Mouse (Mus musculus): ENCODE data around the gene Nfu1.
"Not testable (repeated sequence)": the region's sequence is repeated elsewhere in the genome, so short reads cannot be mapped to it uniquely, and the experiment has no call there.

Gene Nfu1

DNA sequence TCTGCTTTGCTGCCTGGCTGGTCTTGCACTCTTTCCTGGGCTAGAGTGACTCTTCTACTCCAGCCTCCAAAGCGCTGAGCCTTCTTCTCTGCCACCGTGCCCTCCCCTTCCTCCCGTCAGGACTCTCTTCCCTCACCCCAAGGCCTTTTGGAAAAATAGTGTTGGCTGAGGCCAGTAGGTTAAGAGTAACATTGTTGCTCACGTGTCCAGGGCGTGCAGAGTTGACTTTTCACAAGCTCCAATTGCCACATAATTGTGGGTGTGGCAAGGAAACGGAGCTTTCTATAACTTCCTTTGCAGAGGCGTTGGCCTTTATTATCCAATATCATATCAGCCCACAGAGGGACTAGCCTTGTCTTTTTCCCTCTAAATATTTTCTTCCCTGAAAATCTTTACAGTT is 17.9 kb downstream of the Nfu1 start:
- DNase-seq: no peak

DNA sequence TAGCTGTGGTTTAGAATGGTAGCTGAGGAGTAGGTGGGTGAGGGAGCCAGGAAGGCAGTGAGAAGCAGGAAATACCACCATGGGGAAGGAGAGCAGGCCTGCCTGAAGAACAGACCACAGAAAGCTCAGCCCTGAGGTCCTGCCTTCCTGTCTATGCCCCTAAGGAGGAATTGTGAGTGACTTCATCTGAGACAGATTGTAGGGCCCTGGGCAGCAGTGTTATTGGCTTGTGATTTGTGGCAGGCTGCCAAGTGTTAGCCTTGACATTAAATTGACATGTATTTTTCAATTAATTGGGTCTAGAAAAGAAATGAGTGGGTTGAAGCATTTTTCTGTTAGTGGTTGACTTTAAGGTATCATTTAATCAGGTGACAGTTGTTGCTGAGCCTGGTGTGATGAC is 19.8 kb downstream of the Nfu1 start:
- no peak for DNase-seq

DNA sequence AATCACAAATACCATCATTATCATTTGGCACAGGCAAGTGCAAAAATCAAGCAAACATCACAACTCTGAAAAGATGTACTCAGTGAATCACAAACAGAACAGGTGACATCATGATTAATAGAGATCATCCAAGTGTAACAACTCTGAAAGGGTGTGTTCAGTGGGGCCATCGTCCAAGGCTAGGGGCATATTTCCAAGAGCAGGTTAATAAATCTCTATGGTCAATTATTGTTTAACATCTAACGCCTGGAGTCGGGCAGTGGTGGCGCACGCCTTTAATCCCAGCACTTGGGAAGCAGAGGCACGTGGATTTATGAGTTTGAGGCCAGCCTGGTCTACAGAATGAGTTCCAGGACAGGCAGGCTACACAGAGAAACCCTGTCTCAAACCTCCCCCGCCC is 22.3 kb downstream of the Nfu1 start:
- not testable (repeated sequence) for DNase-seq

DNA sequence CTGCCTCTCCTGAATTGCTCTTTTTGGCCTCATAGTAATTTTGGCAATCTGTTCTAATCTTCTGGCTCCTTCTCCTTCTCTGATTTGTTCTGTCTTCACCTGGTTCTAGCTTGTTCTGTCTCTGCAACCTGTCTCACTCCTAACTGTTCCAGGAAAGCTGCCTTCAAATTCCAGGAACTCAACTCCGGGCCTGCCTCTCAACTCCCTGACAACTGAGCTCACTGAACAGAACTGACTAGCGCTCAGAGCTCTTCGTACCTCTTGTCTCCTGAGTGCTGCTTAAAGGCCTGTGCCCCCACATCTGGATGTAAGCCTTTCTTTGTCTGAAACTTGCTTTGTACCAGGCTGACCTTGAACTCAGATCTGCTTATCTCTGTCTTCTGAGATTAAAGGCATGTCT is 23.4 kb downstream of the Nfu1 start:
- no peak for DNase-seq

DNA sequence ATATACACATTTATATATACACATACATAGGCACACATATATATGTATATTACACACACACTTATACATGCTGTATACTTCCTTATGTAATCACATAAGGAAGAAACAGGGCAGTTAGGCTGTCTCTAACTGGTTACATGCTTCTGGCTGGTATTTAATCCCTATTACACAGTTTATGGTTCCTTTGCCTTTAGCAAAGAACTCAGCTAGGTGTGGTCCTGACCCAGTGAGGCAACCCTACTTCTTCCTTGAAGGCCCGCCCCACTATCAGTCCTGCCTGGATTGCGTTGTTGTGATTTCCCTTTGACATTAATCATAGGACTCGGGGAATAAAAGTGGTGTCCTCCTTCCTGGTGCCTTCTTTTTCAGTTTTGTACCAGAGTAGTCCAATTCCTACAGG is 25.4 kb downstream of the Nfu1 start:
- DNase-seq: no peak

DNA sequence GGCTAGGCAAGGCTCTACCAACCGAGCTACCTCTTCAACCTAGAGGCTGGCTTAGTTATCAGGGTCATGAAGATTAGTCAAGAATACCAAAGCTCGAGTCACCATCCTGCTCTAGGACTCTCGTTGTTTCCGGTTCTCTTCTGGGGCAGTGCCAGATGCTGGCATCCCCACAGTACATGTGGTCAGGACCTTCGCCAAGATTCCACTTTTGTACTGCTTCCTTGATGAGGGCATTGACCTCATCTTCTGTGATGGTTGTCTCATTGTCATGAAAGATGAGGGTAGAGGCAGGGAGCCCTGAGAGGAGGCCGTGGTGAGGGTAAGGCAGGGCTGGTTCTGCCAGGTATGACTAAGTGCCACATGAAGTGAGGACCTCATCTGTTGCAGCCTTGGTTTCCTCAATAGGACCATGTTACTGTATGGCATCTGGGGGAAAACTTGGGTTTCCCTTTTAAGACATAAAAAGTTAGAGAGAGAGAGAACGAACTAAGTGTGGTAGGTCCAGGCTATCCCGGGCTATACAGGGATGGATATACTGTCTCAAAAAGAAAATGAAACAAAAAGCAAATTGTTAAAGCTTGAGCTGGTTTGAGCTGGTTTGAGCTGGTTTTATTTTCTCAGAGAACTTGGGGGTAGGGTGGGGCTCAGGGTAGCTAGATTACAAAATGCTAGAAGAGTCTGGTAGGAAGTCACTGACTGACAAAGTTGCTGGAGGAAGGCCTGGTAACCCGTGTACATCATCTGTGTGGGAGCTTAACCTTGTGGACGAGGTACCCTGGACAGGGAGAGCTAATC is 29.0 kb downstream of the Nfu1 start:
- DNase-seq: no peak

DNA sequence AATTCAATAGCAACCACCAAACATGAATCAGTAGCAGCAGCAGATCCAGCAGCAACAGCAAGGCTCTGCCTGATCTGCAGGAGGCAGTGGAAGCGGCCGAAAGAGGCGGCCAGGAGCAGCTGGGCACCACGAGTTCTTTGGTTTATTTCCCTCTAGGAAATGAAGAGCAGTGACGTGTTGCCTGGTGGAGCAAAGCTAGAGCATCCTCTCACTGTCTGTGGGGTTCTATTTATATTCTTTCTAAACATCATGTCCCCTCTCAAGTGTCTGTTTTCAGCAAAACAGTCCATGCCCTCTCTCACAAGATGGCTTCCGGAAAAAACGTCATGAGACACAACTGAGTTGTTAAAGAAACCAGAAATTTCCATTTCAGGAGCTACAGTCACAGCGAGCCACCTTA is 30.1 kb downstream of the Nfu1 start:
- no peak for DNase-seq

DNA sequence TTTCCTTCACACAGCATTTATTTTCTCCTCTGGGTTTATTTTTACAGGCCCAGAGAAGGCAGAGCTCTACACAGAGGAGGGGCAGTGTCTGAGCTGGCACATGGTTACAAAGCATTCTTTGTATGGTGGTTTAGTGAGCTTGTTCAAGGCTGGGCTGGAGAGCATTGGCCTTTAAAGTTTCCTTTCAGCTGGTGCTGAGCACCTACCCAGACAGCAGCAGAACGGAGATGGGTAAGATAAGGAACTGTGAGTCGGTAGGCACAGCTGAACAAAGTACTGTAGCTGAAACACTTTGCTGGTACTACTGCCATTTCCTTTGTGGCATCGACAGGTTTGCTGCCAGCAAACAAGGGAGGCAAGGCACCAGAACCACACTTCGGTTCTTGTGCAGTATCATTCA is 31.9 kb downstream of the Nfu1 start:
- peak; percentile 15 to 16 for DNase-seq

DNA sequence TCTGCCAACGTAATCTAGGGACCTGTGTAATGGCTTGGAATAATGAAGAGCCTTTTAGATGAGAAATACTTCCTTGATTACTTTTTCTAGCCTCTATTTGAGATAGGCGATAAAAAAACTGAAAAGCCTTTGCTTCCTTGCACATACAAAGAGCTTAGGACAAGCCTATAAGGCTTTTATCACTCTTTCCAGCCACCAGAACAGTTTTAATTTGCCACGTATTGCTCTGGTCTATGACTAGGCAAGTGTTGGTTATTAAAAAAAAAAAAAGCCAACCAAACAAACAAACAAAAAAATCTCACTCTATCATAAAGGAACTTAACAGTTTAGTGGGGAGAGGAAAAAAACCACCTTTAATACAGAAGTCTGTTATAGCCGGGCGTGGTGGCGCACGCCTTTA is 32.4 kb downstream of the Nfu1 start:
- DNase-seq: no peak

DNA sequence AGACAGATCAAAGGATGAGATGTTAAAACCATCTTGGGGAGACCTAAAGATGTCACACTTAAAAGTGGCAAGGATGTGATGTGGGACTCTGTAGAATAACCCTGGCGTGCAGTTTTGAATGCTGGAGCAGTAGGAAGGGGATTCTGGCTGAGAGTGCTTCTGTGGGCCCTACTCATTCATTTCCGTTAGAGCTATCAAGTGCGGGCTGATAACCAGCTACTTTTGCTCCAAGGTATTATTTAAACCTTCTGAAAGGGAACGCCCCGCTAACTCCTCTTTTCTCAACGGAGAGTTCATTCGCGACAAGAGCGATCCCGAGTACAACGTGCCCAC is 32.9 kb downstream of the Nfu1 start:
- no peak for DNase-seq

DNA sequence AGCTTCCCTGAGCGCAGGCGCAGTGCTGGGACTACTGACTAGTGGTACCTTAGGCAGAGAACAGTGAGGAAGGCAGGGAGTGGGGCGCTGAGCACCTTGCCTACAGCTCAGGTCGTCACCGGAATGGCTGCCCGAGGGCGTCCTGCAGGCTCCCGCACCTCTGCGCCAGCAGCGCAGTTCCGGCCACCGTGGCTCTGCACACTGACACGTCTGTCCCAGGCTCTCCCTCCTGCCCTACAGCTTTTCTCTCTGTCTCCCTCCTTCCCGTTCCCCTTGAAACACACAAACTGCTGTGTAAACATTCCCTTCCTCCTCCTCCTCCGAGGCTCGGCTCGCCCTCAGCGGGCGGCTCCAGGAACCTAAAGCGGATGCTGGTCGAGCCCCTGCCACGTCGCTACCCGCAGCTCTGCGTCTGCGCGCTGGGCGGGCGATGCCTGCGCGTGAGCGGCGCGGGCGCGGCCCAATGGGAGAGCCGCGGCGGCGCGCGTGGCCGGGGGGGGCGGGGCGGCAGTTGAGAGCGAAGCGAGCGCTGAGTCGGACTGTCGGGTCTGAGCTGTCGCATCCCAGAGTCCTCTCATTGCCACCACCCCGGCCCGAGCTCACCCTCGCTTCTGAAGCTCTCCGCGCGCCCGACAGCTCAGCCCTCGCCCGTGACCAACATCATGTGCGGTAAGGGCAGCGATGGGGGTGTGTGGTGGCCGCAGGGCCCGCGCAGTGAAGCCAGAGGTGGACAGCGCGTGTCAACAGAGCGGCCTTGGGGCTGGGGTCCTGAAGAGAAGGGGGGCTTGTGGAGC is 33.5 kb downstream of the Nfu1 start, which contains the start of gene Gfpt1:
Gene Gfpt1, plus strand, starts transcription at position 510 of the 794 bp plus-strand sequence.
- peak; percentile 93 for DNase-seq

DNA sequence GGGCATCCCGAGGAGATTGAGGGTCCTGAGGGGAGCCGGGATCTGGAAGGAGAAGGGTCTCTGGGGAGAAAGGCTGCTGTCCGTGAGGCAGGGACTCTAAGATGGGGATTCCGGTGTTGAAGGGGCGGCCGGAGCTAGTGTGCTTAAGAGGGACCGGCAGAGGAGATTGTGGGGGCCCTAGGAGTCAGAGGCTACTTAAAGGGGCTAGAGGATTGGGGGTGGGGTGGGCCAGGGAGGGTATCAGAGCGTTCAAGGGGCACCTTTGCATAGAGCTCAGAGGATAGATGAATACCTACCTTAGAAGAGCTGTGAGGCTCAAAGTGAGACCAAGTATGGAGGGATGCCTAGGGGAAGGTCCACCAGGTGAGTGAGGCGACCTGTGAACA is 34.1 kb downstream of the Nfu1 start:
- no peak for DNase-seq

DNA sequence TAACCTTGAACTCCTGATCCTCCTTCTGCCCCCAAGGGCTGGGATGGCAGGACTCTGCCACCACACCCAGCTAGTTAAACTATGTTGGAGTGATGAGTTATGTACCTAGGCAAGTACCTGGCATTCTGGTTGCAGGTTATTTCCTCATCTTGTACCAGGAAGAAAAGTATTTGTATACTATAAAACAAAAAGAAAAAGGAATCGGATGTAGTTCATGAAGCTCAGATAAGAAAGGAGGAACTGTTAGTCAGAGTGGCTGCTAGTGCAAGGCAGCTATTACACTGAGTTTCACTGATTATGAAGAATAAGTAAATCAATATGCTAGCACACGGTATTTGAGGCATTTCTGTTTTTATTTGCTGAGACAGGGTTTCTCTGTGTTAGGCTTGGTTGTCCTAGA is 35.9 kb downstream of the Nfu1 start:
- no peak for DNase-seq

DNA sequence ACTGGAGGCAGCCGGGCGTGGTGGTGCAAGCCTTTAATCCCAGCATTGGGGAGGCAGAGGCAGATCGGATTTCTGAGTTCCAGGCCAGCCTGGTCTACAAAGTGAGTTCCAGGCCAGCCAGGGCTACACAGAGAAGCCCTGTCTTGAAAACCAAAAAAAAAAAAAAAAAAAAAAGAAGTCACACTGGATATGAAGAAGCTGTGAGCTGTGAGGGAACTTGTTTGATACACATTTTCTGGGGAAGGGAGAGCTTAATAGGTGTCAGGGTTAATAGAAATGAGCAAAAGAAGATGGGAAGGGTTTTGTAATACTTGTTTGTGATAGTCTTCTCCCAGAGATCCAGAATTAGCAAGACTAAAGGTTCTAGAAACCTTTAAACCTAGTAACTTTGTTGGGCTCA is 36.5 kb downstream of the Nfu1 start:
- no peak for DNase-seq

DNA sequence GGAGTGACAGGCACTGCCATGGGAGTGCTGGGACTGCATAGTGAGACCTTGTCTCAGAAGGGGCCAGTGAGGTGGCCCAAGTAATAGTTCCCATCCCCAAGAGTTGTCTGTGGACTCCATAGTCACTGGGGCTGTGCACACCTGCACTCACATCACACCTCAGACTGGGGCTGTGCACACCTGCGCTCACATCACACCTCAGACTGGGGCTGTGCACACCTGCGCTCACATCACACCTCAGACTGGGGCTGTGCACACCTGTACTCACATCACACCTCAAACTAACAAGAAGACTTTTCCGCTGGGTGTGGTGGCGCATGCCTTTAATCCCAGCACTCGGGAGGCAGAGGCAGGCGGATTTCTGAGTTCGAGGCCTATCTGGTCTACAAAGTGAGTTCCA is 39.7 kb downstream of the Nfu1 start:
- DNase-seq: not testable (repeated sequence)

DNA sequence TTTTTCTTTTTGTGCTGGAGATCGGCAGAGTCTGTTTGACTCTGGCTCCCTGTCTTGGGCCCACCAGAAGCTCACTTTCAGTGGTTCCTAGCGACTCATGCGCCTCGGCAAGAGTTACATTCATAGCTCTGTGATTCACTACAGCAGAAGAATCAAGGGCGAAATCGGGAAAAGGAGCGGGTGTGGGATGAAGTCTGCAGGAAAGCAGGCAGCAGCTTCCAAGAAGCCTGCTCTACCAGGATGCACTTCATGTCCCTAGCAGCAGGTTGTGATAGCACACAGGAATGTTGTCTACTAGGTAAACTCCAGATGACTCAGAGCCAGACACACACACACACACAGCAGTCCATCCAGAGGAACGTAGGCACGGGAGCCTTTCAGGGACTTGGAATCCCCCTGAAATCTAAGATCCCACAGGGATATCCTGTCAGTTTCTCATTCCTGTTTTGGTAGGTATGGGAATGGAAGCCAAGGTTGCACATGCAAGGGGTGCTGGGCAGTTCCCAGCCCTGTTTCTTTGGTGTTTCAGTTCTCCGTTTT is 42.9 kb downstream of the Nfu1 start:
- DNase-seq: no peak

DNA sequence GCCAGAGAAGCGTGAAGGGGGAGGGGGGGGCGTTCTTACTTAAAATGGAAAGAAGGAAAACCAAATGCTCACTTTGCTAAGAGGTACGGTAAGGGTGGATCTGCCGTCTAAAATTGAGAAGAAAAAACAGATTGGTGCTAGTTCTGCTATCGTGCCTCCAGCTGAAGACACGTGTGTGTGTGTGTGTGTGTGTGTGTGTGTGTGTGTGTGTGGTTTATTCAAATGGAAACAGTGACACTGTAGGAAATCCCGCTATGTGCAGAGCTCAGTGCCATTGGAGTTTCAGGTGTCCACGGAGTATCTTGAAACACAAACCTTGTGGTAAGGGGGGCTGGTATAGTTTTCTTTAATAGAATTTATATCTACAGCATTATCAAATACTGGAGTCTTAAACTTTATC is 45.2 kb downstream of the Nfu1 start:
- no peak for DNase-seq

DNA sequence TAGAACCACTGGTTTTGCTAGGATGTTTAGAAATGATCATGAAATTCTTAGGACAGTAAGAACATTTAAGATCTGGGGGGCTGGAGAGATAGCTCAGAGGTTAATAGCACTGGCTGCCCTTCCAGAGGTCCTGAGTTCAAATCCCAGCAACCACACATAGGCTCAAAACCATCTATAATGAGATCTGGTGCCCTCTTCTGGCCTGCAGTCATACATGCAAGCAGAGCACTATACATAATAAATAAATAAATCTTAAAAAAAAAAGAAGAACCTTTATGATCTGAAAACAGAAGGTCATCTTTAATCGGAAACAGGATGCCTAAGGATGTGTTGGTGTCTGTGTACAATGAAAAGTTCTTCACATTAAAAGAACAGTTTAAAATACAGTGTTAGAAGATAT is 50.7 kb downstream of the Nfu1 start:
- no peak for DNase-seq

DNA sequence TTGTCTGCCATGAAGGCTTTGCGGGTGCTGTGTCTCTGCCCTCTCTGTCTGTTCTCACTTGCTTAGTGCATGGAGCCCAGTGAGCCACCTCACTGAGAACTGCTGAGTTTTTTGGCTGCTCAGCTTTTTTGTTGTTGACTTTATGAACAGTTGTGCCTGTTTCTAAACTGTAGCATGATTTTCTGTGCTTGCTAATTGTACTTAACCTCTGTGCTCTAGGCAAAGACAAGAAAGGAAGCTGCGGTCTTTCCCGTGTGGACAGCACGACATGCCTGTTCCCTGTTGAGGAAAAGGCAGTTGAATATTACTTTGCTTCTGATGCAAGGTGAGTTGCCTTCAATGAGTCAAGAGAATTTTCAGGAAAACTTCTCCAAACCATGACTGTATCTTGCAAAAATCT is 54.5 kb downstream of the Nfu1 start:
- DNase-seq: no peak

DNA sequence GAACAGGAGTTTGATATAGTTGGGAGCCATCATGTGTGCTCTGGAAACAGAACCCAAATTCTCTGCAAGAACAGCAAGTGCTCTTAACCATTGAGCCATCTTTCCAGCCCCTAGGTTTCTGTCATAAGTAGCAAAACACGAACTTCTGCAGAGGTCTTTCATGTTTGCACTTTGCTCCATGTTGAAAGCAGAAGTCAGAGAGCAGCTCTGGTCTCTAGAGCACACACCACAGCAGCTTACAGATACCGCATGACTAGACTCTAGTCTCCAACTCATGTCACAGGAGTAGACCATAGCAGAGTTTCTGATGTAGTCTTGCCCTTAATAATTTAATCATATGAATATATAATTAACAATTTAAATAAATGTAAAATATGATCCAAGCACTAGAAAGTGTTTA is 59.2 kb downstream of the Nfu1 start:
- DNase-seq: no peak

DNA sequence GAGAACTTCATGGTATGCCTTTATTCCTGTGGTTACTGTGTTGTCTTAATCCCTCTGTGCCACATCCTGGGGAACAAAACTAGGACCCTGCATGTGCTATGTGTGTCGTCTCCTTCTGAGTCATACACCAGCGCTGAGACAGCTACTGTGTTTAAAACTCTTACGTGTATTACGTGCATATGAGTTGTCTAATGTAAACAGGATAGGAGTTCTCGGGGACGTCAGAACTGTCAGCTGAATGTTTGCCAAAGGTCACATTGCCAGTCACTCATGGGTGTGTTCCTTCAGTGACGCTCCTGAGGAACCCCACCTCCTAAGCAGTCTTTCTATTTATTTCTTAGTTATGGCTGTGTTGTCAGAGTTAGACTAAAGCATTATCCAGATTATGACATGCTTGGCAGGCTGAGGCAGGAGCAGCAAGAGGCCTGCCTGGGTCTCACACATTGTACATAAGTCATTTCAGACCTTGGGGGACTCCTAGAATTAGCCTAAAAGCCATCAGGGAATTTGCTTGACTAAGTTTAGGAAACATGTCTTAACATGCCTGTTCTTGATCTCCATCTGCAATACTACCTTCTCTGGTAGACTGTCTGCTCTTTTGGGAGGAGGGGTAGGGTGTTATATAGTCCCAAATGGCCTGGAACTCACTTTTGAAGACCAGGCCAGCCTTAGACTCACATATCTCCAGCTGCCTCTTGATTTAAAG is 60.3 kb downstream of the Nfu1 start:
- DNase-seq: no peak

DNA sequence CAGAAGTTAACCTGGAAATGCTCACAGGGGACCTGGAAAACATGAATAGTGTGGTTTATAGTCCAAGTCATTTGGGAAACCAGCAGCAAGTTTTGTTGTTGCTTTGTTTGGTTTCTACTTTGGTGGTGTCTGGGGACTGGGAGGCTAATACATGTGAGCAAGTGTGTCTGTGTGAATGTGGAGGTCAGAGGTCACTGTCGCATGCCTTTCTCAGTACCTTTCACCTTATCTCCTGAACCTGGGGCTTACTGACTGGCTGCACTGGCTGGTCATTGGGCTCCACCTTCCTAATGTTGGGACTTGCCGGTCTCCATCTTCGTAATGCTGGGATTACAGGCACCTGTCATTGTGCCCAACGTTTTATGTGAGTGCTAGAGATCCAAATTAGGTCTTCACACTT is 61.6 kb downstream of the Nfu1 start:
- no peak for DNase-seq

DNA sequence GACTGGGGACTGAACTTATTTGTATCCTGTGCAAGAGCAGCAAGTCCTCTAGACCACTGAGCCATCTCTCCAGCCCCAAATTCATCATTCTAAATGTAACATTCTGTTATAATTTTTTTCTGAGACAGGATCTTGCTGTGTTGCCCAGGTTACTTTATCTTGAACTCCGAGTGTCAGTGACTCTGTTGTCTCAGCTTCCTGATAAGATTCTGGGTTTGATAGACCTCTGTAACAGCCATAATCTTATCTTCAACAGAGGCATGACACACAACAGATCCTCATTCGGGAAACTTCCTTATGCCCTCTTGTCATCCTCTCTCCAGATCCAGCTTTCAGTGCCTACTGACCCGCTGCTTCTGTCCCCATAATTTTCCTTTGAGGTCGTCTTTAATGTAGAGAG is 63.7 kb downstream of the Nfu1 start:
- DNase-seq: no peak
